Mouse (Mus musculus) bone marrow, adult 2 months (tissue): ENCODE results near the gene Kcnh2.

Experiments used
- CTCF ChIP-seq: fragments of 200-500 bp; IDR thresholded peaks from 2 replicates; pipeline ENCODE4 v1.5.1; 2011; ENCODE audit warnings: low read length, control low read depth; ENCODE audit not compliant: control insufficient read depth, insufficient read depth
- POLR2A ChIP-seq: fragments of 200-500 bp; IDR thresholded peaks from 2 replicates; pipeline ENCODE4 v1.6.1; 2011; ENCODE audit warnings: low read depth, mild to moderate bottlenecking, control low read depth, low read length, borderline replicate concordance; ENCODE audit not compliant: control insufficient read depth

DNA sequence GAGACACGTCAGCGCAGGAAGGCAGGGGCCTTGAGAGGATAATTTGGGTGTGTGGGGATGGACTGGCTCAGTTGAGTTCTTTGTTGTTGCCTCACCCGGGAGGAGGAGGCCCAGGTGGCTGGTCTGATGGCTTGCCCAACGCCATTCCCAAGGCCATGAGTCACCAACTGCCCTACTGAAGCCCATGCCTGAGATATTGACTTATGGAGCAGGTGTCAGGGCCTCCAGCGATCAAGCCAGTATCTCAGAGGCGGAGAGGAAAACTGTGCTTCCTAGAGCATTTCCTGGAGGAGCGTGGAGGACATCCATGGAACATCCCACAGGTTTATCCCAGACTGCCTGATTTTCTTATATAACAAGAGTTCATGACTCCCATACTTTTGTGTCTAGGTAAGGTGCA, 41.3 kb upstream of the Kcnh2 start:
- TF ChIP-seq CTCF: no peak
- no peak for TF ChIP-seq POLR2A
